Mouse (Mus musculus) gastrocnemius, postnatal 10 days (tissue): Measurements from ENCODE around the gene Snx7. TPM values are rescaled to one million over a fixed set of nuclear protein-coding genes. Genes with fewer than 3 reads are reported as not detected.
A peak's percentile ranks its signal among the peaks of the same experiment; 100 is the strongest.

Experiments used
- DNase-seq: peaks from one replicate; pipeline ENCODE4 v3.0.0; 2021; ENCODE audit warnings: mixed read lengths
- long read RNA-seq, 2 experiments: library from polyadenylated mRNA; stranded (forward); transcript quantifications; one replicate each; pipeline ENCODE4 v2.0.0; 2021
- total RNA-seq, 2 experiments: library from RNA; stranded (reverse); gene quantifications; 2 replicates each; pipeline ENCODE4 v1.2.3; 2021

The Snx7 gene
- total RNA-seq: 1 to 10 TPM; 7.2 to 9.0 TPM
- long read RNA-seq, experiment 1, transcript Snx7-201 (9 exons, 2,021 nt): major isoform, 8 of 9 reads
- long read RNA-seq, experiment 1, partial matches to known transcripts: 0 of 9 reads
- long read RNA-seq, experiment 1, other reads (novel, unspliced or antisense): 1 of 9 reads
- long read RNA-seq, experiment 2, transcript Snx7-201 (9 exons, 2,021 nt): major isoform, 7 of 8 reads
- long read RNA-seq, experiment 2, partial matches to known transcripts: 1 of 8 reads
- long read RNA-seq, experiment 2, other reads (novel, unspliced or antisense): 0 of 8 reads

GRCm38 (mm10) chr3:117868637-117869323 lies at the start of gene Snx7:
Gene Snx7 (minus strand): TSS chr3:117868936.
- peak; percentile 91 for DNase-seq

DNA sequence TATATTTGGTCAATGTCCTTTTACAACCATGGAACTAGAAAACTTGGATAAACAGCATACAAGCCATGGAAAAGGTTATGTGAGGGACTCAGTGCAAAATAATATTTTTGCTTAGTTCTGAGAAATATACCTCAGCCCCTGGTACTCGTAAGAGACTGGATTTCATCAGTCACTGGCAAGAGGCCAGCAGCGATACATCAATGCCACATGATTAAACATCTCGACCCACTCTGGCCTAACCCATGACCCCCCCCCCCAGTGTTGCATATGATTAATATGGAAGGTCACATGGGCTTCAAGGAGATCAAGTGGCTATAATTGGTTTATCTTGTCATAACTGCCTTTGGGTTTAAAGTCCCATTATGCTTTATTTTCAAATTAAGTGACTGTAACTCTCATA lies 46.7 kb upstream of the Snx7 start:
- DNase-seq: no peak

DNA sequence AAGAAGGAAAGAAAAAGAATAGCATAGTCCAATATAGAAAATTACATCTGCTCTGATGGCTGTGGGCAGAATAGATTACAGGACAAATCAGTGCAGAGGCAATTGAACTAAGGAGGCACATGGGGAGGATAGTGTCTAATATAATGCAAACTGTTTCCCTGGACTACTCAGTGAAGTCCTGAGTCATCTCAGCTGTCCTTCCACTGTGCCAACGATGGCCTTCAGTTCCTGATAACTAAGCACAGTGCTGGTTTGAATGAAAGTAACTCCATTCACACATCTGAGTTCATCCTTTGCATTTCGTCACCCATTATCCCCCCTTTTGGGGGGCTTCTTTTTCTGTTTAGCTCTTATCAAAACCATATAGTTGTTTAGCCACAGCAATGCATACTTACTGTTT lies 25.0 kb upstream of the Snx7 start:
- no peak for DNase-seq

- no peak for DNase-seq
These were observed 6.7 kb upstream of the Snx7 start for GRCm38 (mm10) chr3:117875450-117875849.

- no peak for DNase-seq
These were observed 4.6 kb upstream of the Snx7 start for GRCm38 (mm10) chr3:117873209-117873863.

GRCm38 (mm10) chr3:117869324-117869715 lies 584 bp upstream of the Snx7 start:
- DNase-seq: no peak

GRCm38 (mm10) chr3:117868091-117868490 lies 645 bp downstream of the Snx7 start:
- DNase-seq: no peak

GRCm38 (mm10) chr3:117866696-117867407 lies 1.9 kb downstream of the Snx7 start:
- DNase-seq: no peak

DNA sequence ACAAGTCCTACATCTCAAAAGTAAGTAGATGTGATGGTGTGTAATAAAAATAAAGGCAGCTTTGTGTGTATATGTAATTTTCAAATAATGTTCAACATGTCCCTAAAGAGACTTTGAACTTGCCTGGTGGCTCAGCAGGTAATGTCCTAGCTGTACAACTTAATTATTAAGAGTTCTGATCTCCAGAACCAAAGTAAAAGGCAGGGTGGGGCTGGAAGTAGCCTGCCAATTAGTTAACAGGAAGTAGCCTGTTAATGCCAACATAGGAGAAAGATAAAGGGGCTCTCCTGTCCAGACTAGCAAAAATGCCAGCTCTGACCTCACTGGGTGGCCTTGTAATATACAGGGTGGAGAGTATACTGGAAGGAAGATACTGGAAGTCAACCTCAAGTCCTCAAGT lies 3.1 kb downstream of the Snx7 start:
- no peak for DNase-seq

DNA sequence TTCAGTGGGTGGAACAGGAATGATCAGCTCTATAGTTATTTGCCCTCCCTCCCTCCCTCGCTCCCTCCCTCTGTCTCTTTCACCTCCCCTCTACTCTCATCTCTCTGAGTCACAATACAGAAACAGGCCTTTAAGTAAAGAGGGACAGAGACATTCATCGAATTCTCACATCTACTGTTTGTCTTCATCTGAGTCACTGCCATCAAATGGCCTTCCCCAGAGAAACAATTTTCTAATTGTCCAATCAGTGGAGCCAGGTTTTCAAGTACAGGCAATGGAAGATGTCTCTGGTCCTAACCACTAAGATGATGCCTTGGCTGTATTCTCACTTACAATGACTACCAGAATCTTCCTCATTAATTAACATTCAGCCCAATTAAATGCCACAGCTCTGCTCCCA lies 5.8 kb downstream of the Snx7 start:
- DNase-seq: no peak

DNA sequence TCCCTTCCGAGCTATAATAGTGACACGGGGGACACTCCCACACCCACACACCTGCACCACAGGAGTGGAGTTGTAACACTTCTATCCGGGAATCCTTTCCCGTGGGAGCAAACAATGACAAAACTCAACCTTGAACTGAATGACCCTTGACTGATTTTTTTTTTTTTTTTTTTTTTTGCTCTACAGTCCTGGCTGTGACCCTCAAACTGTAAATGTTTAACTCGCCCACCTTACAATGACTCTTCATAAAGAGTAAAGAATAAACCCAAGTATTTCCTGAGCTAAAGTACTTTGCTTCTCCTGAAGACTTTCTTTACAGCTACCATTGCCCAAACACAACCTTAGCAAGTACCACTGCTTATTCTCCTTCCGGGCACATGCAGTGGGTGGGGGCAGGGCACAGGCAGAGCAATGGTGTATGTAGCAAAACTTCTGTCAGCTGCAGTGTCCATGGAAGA lies 6.7 kb downstream of the Snx7 start:
- DNase-seq: no peak

DNA sequence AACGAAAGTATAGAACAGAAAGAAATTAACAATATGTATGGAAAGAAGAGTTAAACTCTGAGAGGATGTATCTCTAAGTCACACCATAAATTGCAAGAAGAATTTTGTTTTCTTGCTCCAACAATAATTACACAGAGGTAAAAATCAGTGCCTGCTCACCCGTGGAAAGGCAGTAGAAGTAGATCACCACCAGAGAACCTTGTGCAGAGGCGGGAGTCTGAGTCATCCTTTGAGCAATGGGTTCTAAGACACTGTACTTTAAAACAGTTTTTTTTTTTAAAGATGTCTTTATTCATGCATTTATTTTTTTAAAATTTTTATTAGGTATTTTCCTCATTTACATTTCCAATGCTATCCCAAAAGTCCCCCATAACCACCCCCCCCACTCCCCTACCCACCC lies 9.7 kb downstream of the Snx7 start:
- DNase-seq: no peak

GRCm38 (mm10) chr3:117853729-117854128 lies 15.0 kb downstream of the Snx7 start:
- DNase-seq: no peak

GRCm38 (mm10) chr3:117852054-117852361 lies 16.7 kb downstream of the Snx7 start:
- no peak for DNase-seq

DNA sequence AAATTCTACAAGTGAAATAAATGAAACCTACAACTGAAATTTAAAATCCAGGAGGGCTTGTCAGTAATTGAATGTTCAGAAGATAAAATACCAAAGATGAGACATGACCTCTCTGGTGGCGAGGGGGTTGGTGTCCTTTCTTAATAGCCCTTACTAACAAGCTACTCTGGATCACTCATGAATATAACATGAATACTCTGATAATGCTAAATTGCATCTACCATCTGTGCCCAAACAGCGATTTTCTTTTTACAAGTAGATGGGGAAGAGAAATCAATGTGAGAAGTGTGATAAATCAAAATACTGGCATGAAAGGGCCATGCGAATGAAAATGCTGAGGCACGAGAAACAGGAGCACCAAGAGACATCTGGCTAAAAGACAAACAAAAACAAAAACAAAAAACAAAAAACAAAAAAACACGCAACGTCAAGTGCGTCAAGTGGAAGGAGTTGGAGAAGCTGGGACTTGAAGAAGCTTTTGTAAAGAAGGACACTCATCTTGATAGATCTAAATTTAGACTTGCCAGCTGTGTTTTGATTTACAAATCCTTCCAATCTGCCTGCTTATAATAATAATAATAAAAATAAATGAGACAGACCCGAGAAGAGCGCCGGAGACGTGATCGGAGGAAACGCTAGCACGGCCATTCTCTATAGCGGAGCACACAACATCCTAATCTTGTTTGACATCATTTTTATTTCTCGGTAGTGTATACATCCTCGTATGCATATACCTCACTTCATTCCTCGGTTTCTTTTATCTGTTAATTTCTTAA lies 17.3 kb downstream of the Snx7 start:
- DNase-seq: no peak

GRCm38 (mm10) chr3:117848866-117849265 lies 19.9 kb downstream of the Snx7 start:
- DNase-seq: no peak

DNA sequence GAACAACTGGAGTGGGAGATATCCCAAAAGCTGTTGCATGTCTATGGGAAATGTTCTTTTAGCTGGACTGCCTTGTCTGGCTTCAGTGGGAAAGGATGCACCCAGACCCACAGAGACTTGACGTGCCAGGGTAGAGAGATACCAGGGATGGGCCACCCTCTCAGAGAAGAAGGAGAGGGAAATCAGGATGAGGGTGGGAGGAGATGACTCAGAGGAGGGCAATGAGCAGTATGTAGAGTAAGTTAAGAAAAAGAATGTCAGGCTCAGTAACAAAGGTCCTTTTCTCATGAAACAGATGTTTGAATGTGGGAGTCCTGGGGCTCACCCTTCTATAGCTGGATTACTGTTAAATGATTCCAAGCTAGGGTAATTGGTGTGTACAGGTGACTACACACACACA lies 26.1 kb downstream of the Snx7 start:
- DNase-seq: no peak

DNA sequence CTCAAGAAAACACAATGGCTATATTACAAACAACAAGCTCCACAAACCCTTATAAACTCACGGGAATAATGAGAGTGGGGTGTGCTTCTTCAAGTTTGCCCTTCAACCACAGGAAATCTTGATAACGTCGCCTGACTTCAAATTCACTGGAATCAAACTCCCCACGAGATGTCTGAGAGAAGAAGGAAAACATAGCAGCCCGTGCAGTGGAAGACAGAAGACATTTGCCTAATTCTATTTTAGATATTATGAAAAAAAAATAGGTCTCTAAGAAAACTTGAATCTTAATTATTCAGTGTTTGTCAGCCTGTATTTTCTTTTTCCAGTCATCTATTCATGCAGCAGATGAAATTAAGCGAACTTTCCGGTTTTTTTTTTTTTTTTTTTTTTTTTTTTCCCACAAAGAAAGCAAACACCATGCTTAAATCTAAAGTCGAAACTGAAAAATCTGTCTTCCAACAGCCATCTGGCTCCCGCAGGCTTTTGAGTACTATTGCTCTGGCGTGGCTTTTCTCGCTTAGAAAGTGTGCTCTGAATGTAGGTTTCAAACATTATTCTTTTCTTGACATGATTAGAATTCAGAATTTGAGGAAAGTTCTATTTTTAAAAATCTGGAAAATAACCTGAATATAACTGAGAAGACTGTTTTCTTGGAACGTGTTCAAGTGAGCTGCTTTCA lies 28.7 kb downstream of the Snx7 start:
- no peak for DNase-seq

DNA sequence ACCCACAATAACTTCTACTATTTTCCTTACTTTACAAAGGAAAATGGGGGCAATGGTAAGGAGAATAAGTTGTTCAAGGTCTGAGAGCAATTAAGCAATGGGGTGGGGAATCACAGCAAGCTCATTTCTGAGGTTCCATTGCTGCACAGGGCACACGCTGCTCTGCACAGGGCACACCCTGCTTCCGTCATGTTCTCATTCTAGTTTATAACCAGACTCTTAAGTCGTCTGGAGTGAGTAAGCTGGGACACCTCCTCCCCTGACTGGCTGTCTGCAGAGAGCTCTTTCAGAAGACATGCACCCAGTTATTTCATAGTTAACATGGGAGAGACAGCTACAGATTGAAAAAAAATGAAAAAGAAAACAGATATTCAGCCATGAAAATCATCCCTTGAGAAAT lies 30.7 kb downstream of the Snx7 start:
- DNase-seq: no peak

GRCm38 (mm10) chr3:117826486-117827200 lies 42.1 kb downstream of the Snx7 start:
- DNase-seq: no peak

- no peak for DNase-seq
These were observed 45.5 kb downstream of the Snx7 start for GRCm38 (mm10) chr3:117823218-117823617.
